Mouse (Mus musculus) naive thymus-derived CD4-positive, alpha-beta T cell, adult 2 months (primary cell): Measurements from ENCODE around the gene Rtl1.
A peak's percentile ranks its signal among the peaks of the same experiment; 100 is the strongest.

Experiments used
- DNase-seq: peaks from one replicate; pipeline ENCODE4 v3.0.0-alpha.2; 2011; ENCODE audit warnings: low read depth

Gene Rtl1

DNA sequence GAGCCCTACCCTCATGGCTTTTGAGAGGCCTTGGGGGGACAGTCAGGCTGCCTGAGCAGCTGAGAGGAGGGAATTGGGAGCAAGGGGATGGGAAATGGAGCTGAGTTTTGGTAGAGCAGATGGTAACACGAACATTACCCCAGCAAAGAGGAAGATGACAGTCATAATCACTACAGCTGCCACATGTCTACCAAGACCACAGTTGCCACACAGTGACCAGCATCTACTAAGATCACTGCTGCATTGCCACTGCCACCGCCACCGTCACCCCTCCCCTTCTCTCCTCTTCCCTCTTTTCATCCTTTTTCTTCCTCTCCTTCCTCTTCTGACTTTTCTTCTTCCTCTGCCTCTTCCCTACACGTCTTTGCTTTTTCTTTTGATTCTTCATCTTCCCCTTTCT lies 27.9 kb downstream of the Rtl1 start:
- no peak for DNase-seq

DNA sequence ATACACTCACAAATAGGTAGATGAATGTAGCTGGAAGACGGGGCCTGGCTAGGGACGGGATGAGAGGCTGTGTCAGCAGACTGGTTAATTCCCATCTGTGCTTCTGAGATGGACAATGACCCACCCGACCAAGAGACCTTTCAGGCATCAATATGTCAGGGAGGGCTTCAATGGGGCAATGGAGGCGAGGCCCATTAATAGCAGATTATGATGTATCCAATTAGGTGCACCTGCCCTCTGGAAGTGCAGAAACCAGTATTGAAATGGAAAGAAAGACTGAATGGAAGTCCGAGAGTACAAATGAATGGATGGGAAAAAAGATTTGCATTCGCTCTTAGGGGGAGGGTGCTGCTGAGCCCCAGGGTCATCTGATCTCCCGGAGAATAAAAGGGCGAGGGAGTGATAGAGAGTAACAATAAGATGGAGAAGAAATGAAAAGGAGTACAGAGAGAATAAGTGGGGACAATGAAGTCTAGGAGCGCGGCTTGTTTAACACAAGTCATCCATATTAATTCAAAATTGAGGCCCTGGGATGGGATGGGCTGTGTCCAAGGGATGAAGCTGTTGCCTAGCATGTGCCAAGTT lies 39.9 kb downstream of the Rtl1 start:
- no peak for DNase-seq

DNA sequence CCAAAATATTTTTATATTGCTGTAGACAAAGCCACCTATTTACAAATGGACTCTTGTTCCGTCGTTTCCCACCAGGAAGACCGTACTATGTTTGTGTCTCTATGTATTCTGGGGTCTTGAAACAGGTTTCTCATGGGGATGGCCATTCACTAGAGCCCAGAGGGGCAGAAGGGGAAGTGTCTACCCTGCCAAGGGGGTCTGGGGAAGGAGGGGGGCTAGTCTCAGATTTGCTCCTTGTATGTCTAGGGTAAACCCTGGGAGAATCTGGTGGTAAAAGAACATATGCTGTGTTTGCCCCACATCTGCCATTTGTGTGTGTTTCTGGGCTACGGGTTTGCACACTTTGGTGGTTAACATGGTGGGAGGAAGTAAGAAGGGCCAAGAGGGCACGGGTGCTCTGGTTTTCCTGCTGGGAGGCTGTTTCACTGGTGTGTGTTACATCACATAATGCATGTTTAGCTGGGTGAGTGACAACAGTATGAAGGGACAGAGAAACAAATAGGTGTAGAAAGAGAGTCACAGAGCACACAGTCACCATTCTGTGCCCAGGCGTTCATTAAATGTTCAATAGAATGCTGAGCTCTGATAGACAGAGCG lies 41.1 kb downstream of the Rtl1 start:
- DNase-seq = no peak

DNA sequence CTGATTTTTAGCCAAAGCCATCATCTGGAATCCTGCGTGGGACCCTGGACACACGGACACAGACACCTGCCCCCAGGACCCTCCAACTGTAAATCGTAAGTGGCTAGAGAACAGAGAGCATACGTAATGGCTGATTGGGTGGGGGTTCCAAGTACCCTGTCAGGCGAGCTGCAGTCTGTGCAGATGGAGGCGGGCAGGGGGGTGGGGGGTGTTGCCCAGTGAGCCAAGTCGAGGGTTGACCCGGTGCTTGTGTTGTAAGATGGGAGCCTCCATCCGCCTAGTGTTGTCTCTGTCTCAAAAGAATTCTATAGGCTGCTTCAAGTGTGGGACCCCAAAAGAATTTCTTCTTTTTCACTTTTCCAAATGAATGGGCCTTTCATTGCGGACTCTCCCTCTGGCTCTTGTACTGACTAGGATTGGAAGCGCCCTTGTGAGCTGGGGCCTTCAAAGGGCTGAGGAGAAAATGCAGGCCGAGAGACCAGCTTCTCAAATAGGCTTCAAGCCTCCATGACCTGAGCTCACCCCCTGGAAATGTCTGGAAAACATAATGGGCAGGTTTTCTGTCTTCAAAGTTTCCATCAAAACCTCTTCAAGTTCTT lies 41.8 kb downstream of the Rtl1 start:
- no peak for DNase-seq

DNA sequence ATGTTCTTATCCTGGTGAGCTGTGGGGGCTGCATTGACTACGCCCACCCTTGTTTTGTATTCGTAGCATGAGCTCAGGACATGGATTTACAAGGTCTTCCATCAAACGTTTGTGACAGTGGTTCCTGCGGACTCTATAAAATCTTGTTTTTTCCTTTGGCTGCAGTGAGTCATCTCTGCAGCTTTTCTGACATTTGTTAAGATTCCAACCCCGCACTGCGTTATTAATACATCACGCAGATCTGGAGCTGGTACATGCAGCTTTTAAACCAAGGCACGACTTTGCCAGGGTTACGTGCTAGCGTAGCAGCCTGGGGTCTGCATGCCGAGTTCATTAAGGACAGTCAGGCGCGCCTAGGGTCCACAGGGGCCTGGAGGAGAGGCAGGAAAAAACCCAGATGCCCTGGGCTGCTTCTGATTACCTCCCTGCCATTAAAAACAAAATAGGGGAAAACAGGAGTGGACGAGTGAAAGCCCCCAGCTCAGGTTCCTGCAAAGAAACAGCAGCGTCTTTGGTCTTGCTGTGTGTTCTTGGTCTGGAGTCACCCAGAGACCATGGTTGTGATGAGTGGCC lies 44.2 kb downstream of the Rtl1 start:
- DNase-seq = no peak

DNA sequence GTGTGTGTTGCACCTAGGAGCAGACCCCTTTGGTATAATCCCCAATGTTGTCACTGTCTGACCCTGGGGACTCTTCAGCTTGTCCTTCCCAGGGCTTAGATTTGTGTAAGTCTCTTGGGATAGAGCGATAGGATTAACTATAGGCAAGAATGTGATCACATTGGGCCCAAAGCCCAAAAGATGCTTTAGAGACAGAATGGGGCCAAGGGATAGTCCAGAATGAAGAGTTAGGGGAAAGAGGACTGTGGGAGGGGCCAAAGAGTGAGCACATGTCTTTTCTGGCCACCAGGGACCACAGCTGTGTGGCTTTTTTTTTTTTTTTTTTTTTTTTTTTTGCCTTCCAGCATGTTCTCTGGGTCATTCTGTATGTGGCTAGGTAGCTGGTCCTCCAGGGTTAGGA lies 46.6 kb downstream of the Rtl1 start:
- DNase-seq = no peak

DNA sequence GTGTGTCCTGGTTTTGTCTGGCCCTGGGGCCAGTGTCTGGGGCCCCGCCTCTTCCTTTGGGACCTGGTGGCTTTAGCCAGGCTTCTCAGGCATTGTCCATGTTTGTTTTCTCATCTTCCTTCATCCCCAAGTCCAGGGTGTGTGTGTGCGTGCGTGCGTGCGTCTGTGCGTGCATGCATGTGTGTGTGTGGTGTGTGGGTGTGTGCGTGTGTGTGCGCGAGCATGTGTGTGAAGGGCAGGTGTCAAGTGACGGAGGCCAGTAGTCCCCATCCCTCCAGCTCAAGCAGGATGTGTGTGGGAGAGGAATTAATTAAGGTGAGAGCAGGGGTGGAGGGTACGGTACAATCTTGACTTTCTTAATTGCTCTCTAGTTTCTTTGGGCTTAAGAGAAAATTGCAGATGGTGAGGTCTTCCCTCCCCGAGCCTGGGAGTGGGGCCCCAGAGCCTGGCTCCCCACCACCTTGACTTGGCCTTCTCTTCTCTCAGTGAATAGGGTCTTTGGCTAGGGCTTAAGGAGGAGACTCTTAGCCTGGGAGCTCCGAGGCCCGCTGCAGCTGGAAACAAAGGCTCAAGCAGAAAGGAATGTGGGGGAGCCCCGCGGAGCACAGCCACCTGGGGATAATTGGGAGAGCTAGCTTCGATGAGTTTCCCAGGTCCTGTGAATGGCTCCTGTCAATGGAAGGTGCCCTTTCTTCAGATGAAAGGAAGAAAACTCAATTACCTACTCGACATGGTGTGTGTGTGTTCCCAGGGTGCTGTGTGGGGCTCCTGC lies 47.2 kb downstream of the Rtl1 start:
- DNase-seq = no peak

DNA sequence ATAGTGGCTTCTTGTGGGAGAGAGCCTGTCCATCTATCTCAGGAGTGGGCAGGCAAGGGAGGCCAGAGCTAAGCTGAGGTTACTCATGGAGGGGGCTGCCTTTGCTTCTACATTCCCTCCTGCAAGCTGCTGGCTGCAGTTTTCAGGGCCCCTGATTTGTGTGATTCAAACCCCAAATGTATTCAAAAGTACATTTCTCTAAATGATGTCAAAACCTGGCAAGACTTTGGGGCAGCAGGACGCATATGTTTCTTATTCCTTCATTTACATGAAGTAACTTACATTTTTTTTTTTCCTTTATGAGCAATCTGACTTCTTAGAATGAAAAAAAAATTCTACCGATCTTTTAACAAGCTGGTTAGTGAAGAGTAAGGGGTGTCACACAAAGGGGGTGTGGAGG lies 48.4 kb downstream of the Rtl1 start:
- DNase-seq = no peak

DNA sequence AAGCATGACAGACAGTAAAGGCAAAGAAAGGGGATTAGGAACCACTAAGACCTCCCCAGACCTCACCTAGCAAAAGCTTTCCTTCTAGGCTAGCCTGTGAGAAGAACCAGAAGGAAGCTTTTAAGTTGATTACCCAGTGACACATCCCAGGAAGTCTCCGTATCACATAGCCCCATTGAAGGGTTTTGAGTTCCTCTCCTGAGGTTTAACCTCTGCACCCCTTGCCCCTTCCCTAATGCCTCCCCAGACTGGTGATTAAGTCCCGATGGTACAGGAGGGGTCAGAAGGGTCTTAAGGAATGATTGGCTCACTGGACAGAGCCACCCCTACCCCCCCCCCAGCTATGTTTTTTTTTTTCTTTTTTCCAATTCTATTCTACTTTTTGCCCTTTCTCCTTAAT lies 53.0 kb downstream of the Rtl1 start:
- DNase-seq = no peak

DNA sequence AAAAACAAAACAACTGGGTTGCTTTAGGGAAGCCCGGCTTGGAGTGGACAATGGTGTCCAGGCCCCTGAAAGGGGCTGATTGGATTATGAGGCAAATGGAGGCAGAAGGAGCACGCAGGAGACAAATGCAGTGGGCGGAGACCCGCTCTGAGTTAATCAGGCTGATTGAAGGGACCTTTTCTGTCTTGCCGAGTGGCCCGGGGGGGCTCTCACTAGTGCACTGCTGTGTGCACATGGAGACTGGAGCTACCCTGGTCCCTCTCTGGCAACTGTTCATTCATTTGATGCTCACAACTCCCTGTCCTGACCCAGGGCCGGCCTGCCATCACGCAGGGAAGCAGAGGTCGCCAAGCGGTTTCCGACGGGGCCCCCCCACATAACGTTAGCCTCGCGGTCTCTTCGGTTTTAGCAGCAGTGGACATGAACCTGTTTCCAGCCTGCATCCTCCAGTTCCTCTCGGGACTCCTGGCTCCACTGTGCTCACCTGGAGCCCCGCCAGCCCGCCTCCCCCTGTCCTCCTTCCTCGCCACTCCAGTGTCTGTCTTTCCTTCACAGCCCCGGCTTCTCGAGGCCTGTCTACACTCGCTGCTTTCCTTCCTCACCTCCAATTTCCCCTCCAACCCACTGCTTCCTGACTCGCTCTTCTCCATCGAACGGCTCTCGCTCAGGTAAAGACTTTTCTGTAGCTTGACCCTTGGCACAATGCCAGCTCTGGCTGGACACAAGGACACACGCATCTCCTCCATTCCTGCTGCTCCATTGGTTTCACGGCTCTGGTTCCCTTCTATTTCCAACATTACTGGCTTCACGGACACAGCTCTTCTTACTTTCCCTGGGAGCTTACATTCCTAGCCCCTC lies 54.0 kb downstream of the Rtl1 start:
- no peak for DNase-seq

DNA sequence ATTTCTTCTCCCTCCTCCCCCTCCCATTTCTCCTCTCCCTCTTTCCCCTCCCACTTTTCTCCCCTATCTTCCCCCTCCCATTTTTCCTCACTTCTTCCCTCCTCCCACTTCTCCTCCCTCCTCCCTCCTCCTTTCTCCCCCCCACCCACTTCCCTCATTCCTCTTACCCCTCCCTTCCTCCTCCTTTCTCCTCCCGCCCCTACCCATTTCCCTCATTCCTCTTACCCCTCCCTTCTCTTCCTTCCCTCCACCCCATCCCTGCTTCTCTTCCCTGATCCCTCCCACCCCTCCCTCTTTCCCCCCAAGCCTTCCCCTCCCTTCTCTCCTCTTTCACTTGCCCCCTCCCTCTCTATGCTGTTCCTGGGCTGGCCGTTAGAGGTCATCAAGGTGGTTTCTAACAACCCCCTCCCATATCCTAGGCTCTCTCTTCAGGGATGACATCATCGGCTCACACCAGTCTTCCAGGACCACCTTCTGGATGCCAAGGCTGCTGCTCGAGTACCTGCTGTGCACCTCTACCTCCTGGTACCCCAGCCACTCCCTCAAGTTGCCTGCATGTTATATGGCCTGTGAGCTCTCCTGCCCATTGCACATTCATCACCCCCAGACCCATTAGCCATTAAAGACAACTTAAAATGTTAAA lies 56.7 kb downstream of the Rtl1 start:
- no peak for DNase-seq

DNA sequence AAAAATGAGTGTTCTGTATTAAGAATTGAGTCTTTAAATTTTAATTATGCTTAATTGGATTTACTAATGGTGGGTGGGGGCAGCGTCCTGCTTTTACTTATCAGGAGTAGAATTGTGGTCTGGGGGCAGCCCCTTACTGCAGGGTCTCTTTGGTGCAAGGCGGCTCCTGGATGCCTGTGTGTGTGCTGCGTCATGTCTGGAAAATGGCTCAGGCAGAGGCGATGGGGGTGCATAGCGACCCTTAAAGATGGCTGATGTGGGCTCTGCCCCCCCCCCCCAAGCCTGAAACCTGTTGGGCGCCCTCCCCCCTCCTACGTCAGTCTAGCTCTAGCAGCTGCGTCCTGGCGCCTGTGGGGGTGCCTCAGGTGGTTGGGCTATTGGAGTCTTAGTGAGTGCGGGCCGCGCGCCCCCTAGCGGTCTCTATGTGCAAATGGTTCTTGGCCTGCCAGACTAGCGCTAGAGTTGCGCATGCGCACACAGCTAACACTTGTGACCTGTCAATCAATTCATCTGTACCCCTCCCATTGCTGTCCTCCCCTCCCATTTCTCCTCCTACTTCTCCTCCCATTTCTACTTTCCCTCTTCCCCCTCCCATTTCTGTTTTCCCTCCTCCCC lies 57.4 kb downstream of the Rtl1 start:
- peak; percentile 71 for DNase-seq

DNA sequence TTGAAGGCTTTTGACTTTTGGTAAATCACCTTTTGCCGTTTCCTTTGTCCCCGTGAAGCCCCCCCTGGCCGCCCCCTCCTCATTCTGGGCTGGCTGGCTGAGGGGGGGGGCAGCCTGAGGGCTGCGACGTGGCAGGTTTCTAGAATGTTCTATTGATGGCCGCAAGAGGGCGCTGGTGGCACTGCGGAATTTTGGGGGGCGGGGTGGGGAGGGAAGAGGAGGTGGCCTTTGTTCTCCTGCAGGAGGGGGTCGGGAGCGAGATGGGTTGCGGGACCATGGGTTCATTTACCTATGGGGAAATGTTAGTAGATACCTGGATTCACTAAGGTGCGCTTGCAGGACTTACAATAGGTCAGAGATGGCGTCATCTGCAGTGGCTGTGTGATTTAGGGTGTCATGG lies 58.1 kb downstream of the Rtl1 start:
- DNase-seq = peak; percentile 14

DNA sequence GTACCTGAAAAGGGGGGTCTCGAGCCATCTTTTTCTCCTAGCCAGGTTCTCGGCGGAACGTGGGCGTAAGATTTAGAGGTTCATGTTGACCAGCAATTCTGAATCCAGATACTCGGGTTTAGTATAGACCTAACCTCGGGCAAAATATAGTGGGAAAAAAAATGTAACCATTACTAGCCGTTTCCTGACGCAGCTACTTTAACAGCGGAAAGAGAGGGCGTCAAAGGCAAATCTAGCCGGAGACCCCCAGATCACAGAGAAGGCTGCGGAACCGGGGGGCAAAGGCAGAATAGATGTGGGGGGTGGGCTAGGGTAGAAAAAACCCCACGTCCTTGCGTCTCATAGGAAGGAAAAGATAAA lies 58.6 kb downstream of the Rtl1 start:
- DNase-seq = no peak

DNA sequence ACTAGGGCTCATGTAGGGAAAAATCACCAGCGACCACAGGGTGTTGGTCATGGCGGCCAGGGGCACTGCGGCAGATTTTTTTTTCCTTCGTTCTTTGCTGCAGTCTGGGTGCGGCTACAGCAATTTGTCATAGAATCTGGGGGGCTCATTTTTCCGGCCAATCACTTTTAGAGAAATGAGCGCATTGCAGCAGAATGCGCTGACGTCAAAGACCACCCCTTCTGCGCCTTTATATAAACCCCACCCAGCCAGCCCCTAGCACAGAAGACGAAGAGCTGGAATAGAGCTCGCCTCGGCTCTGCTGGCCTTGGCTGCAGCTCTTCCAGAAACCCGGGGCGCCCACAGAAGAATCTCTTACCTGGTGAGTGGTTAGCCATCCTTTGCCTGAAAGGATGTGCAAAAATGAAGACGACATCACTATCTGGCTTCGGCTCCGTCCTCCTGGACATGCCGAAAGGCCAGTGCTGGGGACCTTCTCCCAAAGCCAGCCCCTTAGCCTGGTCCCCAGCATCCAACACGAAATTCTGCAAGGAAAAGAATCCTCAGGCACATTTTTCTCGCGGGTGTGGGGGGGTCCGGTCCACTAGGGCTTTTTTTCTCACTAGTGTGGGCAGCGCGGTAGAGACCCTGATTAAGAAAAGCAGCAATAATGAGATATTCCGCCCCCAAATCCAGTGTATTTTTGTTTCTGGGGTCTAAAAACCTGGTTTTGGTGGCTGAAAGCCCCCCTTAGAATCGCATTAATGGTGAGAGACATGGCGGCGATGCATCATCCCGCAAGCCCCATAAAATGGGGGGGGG lies 59.2 kb downstream of the Rtl1 start:
- DNase-seq = no peak

DNA sequence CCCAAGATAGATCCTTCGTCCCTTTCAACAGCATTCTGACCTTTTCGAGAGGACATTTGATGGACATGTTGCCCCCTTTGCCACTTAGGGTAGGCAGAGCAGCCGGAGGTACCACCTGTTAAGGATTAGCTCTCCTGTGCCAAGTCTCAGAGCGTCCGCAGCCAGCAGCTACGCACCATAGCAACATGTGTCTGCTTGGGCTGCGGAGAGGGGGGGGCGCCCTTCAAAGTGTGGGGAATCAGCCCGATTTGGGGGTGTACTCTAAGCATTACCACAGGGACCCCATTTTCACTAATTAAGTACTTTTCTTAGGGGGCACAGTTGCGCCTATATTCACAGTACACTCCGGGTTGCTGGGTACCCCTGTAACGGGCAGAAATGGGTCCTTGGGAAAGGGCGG lies 60.2 kb downstream of the Rtl1 start:
- DNase-seq = no peak
